Mouse (Mus musculus): ENCODE data around the gene Svbp. TPM values are rescaled to one million over a fixed set of nuclear protein-coding genes. Genes with fewer than 3 reads are reported as not detected.

Svbp gene
- total RNA-seq, 2 experiments from 2014 or later: 32.1 to 36.0 TPM

- ATAC-seq (replicated peaks; ENCODE audit: low FRiP score, poor library complexity, severe bottlenecking): no peak
These were observed 47.5 kb downstream of the Svbp start for GRCm38 (mm10) chr4:119242571-119242970.

GRCm38 (mm10) chr4:119244468-119245240, 49.5 kb downstream of the Svbp start:
- ATAC-seq (replicated peaks; ENCODE audit: low FRiP score, poor library complexity, severe bottlenecking): no peak

- no peak for ATAC-seq (replicated peaks; ENCODE audit: low FRiP score, poor library complexity, severe bottlenecking)
These were observed 50.5 kb downstream of the Svbp start for GRCm38 (mm10) chr4:119245556-119245955.

- ATAC-seq (replicated peaks; ENCODE audit: low FRiP score, poor library complexity, severe bottlenecking): no peak
These were observed 50.9 kb downstream of the Svbp start for GRCm38 (mm10) chr4:119245961-119246360.

GRCm38 (mm10) chr4:119246688-119247225, 51.7 kb downstream of the Svbp start:
- ATAC-seq (replicated peaks; ENCODE audit: low FRiP score, poor library complexity, severe bottlenecking): no peak

GRCm38 (mm10) chr4:119247462-119248235, 52.5 kb downstream of the Svbp start:
- peak; percentile 59; the same call in 1 of the 2 replicates for ATAC-seq (replicated peaks; ENCODE audit: low FRiP score, poor library complexity, severe bottlenecking)

- no peak for ATAC-seq (replicated peaks; ENCODE audit: low FRiP score, poor library complexity, severe bottlenecking)
These were observed 53.4 kb downstream of the Svbp start for GRCm38 (mm10) chr4:119248407-119248965.

Other genes starting within 250 kb of the Svbp start
- gene Lao1, start 233.7 kb upstream of the Svbp start, total RNA-seq (2015; ENCODE audit: low replicate concordance): not detected in 2 replicates
- not detected in 2 replicates for gene Lao1, start 233.7 kb upstream of the Svbp start, total RNA-seq (2017; ENCODE audit: low replicate concordance)
- 0.38 and 2.7 TPM in 2 replicates for gene Slc2a1, start 86.6 kb upstream of the Svbp start, total RNA-seq (2015; ENCODE audit: low replicate concordance)
- 1.1 and 1.4 TPM in 2 replicates for gene Slc2a1, start 86.6 kb upstream of the Svbp start, total RNA-seq (2017; ENCODE audit: low replicate concordance)
- gene Zfp691, start 21.1 kb upstream of the Svbp start, total RNA-seq (2015; ENCODE audit: low replicate concordance): 2.3 and 4.2 TPM in 2 replicates
- gene Zfp691, start 21.1 kb upstream of the Svbp start, total RNA-seq (2017; ENCODE audit: low replicate concordance): 3.1 and 4.0 TPM in 2 replicates
- gene Ermap, start 5.3 kb upstream of the Svbp start, total RNA-seq (2015; ENCODE audit: low replicate concordance): 938 and 1,091 TPM in 2 replicates
- 1,195 and 1,321 TPM in 2 replicates for gene Ermap, start 5.3 kb upstream of the Svbp start, total RNA-seq (2017; ENCODE audit: low replicate concordance)
- gene Tmem269, start 22.9 kb downstream of the Svbp start, total RNA-seq (2015; ENCODE audit: low replicate concordance): not detected in 2 replicates
- not detected in 2 replicates for gene Tmem269, start 22.9 kb downstream of the Svbp start, total RNA-seq (2017; ENCODE audit: low replicate concordance)
- 0.84 and 0.96 TPM in 2 replicates for gene AU022252, start 37.4 kb downstream of the Svbp start, total RNA-seq (2015; ENCODE audit: low replicate concordance)
- gene AU022252, start 37.4 kb downstream of the Svbp start, total RNA-seq (2017; ENCODE audit: low replicate concordance): 1.3 and 1.4 TPM in 2 replicates
- 1.5 and 4.2 TPM in 2 replicates for gene P3h1, start 37.6 kb downstream of the Svbp start, total RNA-seq (2015; ENCODE audit: low replicate concordance)
- gene P3h1, start 37.6 kb downstream of the Svbp start, total RNA-seq (2017; ENCODE audit: low replicate concordance): 1.8 and 2.9 TPM in 2 replicates
- gene Cldn19, start 60.1 kb downstream of the Svbp start, total RNA-seq (2015; ENCODE audit: low replicate concordance): not detected in 2 replicates
- gene Cldn19, start 60.1 kb downstream of the Svbp start, total RNA-seq (2017; ENCODE audit: low replicate concordance): not detected in 2 replicates
- gene Ybx1, start 99.3 kb downstream of the Svbp start, total RNA-seq (2015; ENCODE audit: low replicate concordance): 270 and 329 TPM in 2 replicates
- gene Ybx1, start 99.3 kb downstream of the Svbp start, total RNA-seq (2017; ENCODE audit: low replicate concordance): 221 and 268 TPM in 2 replicates
- 12.1 and 21.7 TPM in 2 replicates for gene Ppih, start 125.2 kb downstream of the Svbp start, total RNA-seq (2015; ENCODE audit: low replicate concordance)
- 32.9 and 35.6 TPM in 2 replicates for gene Ppih, start 125.2 kb downstream of the Svbp start, total RNA-seq (2017; ENCODE audit: low replicate concordance)
- gene Ccdc30, start 220.2 kb downstream of the Svbp start, total RNA-seq (2015; ENCODE audit: low replicate concordance): not detected in 2 replicates
- gene Ccdc30, start 220.2 kb downstream of the Svbp start, total RNA-seq (2017; ENCODE audit: low replicate concordance): not detected in 2 replicates
- 4.2 and 8.1 TPM in 2 replicates for gene Ppcs, start 227.1 kb downstream of the Svbp start, total RNA-seq (2015; ENCODE audit: low replicate concordance)
- gene Ppcs, start 227.1 kb downstream of the Svbp start, total RNA-seq (2017; ENCODE audit: low replicate concordance): 2.3 and 7.2 TPM in 2 replicates
- 2.9 TPM in 1 of 2 replicates, not detected in the other for gene Zmynd12, start 227.5 kb downstream of the Svbp start, total RNA-seq (2015; ENCODE audit: low replicate concordance)
- gene Zmynd12, start 227.5 kb downstream of the Svbp start, total RNA-seq (2017; ENCODE audit: low replicate concordance): 0.43 TPM in 1 of 2 replicates, not detected in the other